Mouse (Mus musculus) E14TG2a.4 (cell line): Measurements from ENCODE around the gene Reck.
A peak's percentile ranks its signal among the peaks of the same experiment; 100 is the strongest.

Experiments
- H3K27me3 ChIP-seq: 2 replicates; pipeline ENCODE4 v1.6.1; 2014; ENCODE audit warnings: low read length, control low read depth; ENCODE audit not compliant: insufficient read depth
- H3K36me3 ChIP-seq: 2 replicates; pipeline ENCODE4 v1.6.1; 2014; ENCODE audit warnings: low read length, control low read depth; ENCODE audit not compliant: insufficient read depth
- H3K4me1 ChIP-seq: replicated peaks from 2 replicates; pipeline ENCODE4 v1.6.1; 2014; ENCODE audit warnings: low read depth, low read length, control low read depth
- H3K4me3 ChIP-seq: replicated peaks from 2 replicates; pipeline ENCODE4 v1.5.1; 2014; ENCODE audit warnings: mild to moderate bottlenecking, low read length
- H3K9me3 ChIP-seq: 2 replicates; pipeline ENCODE4 v1.6.1; 2014; ENCODE audit warnings: low read length, control low read depth
- CTCF ChIP-seq: conservative IDR thresholded peaks from 2 replicates; pipeline ENCODE4 v1.5.1; 2014; ENCODE audit warnings: low read length
- NANOG ChIP-seq: IDR thresholded peaks from 2 replicates; pipeline ENCODE4 v1.6.1; 2014; ENCODE audit warnings: borderline replicate concordance, low read length, mixed read lengths
- POU5F1 ChIP-seq: IDR thresholded peaks from 2 replicates; pipeline ENCODE4 v1.6.1; 2014; ENCODE audit warnings: low read length, borderline replicate concordance

The Reck gene

DNA sequence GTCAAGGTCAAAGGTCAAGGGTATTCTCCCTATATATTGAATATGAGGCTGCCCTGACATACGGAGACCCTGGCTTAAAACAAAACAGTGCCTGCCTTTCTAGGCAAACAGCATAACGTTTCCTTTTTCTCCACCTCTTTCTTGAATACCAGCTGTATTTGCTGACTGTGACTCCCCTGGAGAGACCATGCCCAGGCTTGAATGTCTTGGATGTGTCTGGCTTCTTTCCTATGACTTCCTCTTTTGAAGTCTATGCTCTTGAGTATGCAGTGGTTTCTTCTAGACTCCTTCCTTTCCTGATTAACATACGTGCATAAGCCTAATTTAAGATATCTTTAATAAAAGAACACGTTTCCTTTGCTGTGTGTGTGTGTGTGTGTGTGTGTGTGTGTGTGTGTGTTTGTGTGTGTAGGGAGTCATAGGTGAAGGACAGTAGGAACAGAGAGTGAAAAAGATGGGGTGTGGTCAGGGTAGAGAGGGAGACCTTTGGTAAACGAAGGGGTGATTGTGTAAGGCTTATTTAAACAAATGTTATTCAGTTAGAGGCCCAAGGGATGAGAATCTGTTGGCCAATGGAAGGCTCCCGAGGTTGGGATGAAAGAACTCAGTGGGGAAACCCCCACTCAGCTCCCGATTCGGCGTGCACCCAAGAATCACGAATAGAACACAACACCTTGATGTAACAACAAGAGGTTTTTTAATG, 99.7 kb downstream of the Reck start:
- Histone ChIP-seq H3K4me3 (no peak overlapping the region), H3K36me3 (peaks cover 39% of the 10 kb centered on the region; the same call in 1 of the 2 replicates), H3K4me1 (peaks cover 90% of the 10 kb centered on the region), H3K9me3 (no peaks in the 10 kb centered on the region), H3K27me3 (no peaks in the 10 kb centered on the region)
- no peak for TF ChIP-seq POU5F1

DNA sequence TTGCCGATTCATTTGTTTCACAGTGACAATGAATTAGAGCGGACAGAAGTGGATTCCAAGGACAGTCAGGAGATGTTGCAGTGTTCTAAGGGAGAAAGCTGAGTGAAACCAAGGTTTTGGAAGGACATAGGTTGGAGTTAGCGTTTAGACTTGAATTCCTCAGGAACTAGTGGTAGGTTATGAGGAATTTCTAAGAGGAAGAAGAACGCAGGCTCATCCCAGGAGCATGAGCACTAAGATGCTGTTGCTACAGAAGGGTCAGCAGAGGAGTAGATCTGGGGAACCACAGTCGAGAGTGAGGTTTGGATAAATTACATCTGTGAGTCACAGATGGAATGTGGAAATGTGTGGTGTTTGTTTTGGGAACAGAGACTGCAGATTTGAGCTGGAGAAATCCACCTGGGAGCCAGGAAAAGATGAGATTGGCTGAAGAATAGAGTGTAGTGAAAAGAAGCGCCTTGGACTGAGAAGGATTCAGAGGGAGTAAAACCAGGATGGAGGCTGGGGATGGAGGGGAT, 101.0 kb downstream of the Reck start:
- H3K4me1 ChIP-seq = peaks cover 90% of the 10 kb centered on the region
- no peaks in the 10 kb centered on the region for H3K9me3 ChIP-seq
- TF ChIP-seq POU5F1 (no peak), NANOG (no peak), CTCF (no peak)
- peaks cover 38% of the 10 kb centered on the region; the same call in 1 of the 2 replicates for H3K36me3 ChIP-seq
- no peak overlapping the region for H3K4me3 ChIP-seq
- no peaks in the 10 kb centered on the region for H3K27me3 ChIP-seq

DNA sequence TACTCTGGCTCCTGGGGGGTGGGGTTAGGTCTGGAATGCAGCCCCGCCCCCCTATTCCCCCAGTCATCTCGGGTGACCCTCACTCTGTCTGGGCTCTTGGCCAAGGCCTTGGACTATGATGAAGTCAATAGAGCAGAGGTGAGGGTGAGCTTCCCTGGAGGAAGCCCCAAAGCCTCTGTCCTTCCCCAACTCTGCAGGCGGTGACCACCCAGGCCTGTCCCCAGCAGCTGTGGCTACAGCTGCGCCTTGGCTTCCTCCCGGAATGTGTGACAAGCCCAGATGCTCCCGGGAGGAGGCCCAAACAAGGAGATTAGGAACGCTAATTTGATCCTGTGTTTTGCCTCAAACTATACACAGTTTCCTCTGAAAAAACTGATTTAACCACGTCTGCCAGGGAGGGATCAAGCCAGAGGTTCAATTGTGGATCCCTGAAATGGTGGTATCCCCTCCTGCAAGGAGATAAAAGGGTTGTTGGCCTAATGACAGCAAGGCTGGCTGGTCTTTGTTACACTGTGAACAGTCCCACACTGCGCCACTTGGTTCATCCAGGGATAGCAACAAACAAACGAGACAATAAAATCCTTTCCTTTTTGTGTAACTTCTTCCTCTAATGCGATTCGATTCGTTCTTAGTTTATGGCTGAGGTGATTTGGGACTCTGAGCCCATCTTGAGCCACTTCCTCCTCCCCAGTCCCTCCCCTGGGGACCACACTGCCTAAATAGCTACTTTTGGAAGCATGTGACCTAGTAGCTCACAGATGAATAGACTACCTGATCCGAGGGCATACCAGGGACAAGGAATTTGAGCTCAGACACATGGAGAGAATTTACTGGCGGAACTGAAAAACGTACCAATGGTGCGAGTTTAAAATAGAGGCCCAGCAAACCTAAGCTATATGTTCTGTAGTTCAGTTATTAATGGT, 103.5 kb downstream of the Reck start:
- H3K9me3 ChIP-seq = no peaks in the 10 kb centered on the region
- peaks cover 30% of the 10 kb centered on the region; the same call in 1 of the 2 replicates for H3K36me3 ChIP-seq
- no peak for TF ChIP-seq POU5F1
- H3K27me3 ChIP-seq = peaks cover 13% of the 10 kb centered on the region
- H3K4me1 ChIP-seq = peaks cover 90% of the 10 kb centered on the region
- H3K4me3 ChIP-seq = peak overlapping the region; percentile 27

DNA sequence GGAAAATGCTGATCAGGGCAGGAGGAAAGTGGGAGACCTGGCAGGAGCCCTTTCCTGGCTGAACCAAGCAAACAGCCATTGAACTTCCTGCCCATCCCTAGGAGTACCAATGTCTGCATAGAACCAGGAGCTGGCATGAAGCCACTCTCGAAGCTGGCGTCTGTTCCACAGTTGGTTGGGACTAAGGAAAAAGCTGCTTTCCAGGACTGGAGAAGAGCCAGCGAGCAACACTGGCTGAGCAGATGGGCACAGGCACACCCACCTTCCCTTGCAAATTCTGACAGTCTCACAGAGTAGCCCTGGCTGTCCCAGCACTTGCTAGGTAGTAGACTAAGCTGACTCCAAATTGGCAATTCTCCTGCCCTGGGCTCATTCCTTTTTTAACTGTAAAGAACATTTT, 104.4 kb downstream of the Reck start:
- Histone ChIP-seq H3K9me3 (no peaks in the 10 kb centered on the region), H3K27me3 (peaks cover 22% of the 10 kb centered on the region), H3K4me3 (no peak overlapping the region), H3K36me3 (peaks cover 25% of the 10 kb centered on the region; the same call in 1 of the 2 replicates), H3K4me1 (peaks cover 90% of the 10 kb centered on the region)
- TF ChIP-seq NANOG (no peak), CTCF (no peak), POU5F1 (no peak)

DNA sequence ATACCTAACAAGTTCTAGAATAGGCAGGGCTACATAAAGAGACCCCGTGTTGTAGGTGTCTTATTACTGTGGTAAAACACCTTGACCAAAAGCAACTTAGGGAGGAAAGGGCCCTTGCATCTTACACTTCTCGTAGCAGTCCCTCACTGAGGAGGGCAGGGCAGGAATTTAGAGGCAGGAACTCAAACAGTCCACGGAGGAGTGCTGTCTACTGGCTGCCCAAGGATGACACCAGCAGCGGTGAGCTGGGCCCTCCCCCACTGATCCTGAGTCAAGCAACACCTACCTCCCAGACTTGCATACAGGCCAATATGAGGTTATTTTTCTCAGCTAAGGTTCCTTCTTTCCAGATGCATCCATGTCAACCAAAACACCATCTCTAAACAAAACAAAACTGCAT, 104.9 kb downstream of the Reck start:
- TF ChIP-seq POU5F1 = no peak
- TF ChIP-seq NANOG = no peak
- TF ChIP-seq CTCF = no peak
- Histone ChIP-seq H3K4me3 (no peak overlapping the region), H3K27me3 (peaks cover 27% of the 10 kb centered on the region), H3K9me3 (no peaks in the 10 kb centered on the region), H3K36me3 (peaks cover 25% of the 10 kb centered on the region; the same call in 1 of the 2 replicates), H3K4me1 (peaks cover 90% of the 10 kb centered on the region)

DNA sequence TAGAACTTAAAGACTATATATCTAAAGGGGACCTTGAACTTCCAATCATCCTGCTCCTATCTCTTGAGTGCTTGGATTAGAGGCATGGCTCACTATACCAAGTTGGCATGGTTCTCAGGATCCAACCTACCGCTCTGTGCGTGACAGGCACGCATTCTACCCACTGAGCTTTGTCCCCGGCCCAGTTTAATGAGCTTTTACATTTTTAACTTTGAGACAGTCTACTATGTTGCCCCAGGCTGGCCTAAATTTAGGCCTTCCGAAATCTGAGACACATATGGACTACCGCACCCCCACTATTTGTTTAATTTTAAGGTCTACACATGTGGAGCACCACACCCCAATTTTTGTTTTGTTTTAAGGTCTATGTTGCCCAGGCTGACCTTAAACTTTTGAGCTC, 105.5 kb downstream of the Reck start:
- no peak overlapping the region for H3K4me3 ChIP-seq
- TF ChIP-seq NANOG = no peak
- TF ChIP-seq POU5F1 = no peak
- TF ChIP-seq CTCF = no peak
- no peaks in the 10 kb centered on the region for H3K9me3 ChIP-seq
- peaks cover 32% of the 10 kb centered on the region for H3K27me3 ChIP-seq
- H3K36me3 ChIP-seq = peaks cover 25% of the 10 kb centered on the region; the same call in 1 of the 2 replicates
- peaks cover 90% of the 10 kb centered on the region for H3K4me1 ChIP-seq

DNA sequence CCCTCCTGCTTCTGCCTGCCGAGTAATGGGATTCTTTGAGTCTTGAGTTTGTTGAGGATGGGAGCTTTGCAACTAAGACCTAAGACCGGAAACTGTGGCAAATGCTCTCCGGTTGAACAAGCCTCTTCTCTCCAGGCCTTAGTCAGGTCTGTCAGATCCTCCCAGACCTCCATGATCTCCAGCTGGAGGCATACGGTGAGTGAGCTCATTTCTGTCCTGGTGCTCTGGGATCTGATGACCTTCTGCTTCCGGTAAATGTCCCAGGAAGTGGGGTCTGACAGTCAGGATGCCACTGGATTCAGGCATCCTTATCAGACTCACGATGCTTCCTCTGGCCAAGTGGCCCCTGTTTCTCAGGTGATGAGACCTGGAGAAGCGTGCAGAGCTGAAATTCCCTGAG, 105.9 kb downstream of the Reck start:
- H3K4me1 ChIP-seq = peaks cover 85% of the 10 kb centered on the region
- TF ChIP-seq NANOG (no peak), POU5F1 (no peak), CTCF (no peak)
- peaks cover 34% of the 10 kb centered on the region for H3K27me3 ChIP-seq
- no peak overlapping the region for H3K4me3 ChIP-seq
- H3K36me3 ChIP-seq = peaks cover 22% of the 10 kb centered on the region; the same call in 1 of the 2 replicates
- no peaks in the 10 kb centered on the region for H3K9me3 ChIP-seq

DNA sequence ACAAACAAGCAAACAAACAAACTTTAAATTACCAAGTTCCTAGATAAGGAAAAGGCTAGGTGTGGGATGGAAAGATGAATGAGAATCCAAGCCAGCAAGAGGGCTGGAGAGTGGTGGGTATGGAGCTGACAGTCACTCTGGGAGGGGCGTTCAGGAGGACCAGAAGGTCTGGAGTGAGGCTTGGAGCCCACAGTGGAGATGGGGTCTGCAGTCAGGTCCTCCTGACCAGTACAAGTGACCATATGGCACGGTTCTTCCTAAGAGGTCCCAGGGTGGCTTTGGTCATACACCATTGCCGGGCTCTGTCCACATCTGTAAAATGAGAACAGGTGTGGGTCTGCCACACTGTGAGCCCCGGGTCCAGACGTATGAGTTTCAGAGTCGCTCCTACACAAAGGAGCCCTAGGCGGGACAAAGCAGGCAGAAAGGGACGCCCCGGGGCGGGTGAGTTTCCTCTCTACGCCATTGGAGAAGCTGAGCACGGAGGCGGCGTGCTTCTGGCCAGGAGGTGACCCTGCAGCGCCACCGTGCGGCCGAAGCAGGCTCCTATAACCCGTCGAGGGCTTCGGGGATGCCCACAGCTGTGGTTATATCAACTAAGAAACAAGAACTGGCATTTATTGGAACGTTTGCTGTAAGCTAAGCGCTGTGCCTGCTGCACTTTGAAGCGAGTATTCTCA, 106.9 kb downstream of the Reck start:
- peak overlapping the region; percentile 39 for H3K4me3 ChIP-seq
- peaks cover 35% of the 10 kb centered on the region for H3K27me3 ChIP-seq
- H3K36me3 ChIP-seq = peaks cover 19% of the 10 kb centered on the region; the same call in 1 of the 2 replicates
- H3K9me3 ChIP-seq = no peaks in the 10 kb centered on the region
- TF ChIP-seq CTCF (peak; percentile 67), POU5F1 (no peak), NANOG (no peak)
- H3K4me1 ChIP-seq = peaks cover 76% of the 10 kb centered on the region
